ENCODE assay signal across 7 mouse cellular contexts in genomic region chr3:88494836-88495628, GRCm38 (mm10). TPM values are rescaled to one million over a fixed set of nuclear protein-coding genes. Genes with fewer than 3 reads are reported as not detected.
A peak's percentile ranks its signal among the peaks of the same experiment; 100 is the strongest.
DNase-seq lines count a peak whose midpoint lies in the region; TF ChIP-seq lines count a peak whose summit lies in the region.

No protein-coding gene starts in this region.

- H3K4me1 ChIP-seq in bone marrow, adult 2 months (ENCODE audit: control insufficient read depth, insufficient read depth, low read length), result peaks cover 5% of the 10 kb centered on the region
- H3K4me1 ChIP-seq in heart, adult 2 months (ENCODE audit: control insufficient read depth, insufficient read depth, low read length), result peaks cover 42% of the 10 kb centered on the region

- DNase-seq in right cerebral cortex, adult 18-20 months, result peak; percentile 57
- DNase-seq in right cerebral cortex, postnatal 14 days, result no peak
- DNase-seq in heart, adult 2 months, result peak; percentile 75 to 83
- peak; percentile 40 to 71 for DNase-seq in kidney, postnatal 25 days
- peak; percentile 75 to 86 for DNase-seq in lung, postnatal 4 days
- DNase-seq in embryo, embryonic 11 days, result no peak

- H3K27ac ChIP-seq in bone marrow, adult 2 months (ENCODE audit: control insufficient read depth, insufficient read depth, low read depth, low read length, poor library complexity), result peak overlapping the region; percentile 1
- peak overlapping the region; percentile 98 for H3K27ac ChIP-seq in heart, adult 2 months

- H3K27me3 ChIP-seq in heart, adult 2 months (ENCODE audit: control insufficient read depth, insufficient read depth, low read length), result no peaks in the 10 kb centered on the region

- intact Hi-C loops in heart, adult 2 months (cut with DNase I), result no loop called here

- 34% methylated on average over 9 of the region's 9 CpGs for WGBS in bone marrow, adult 2 months
- 9% methylated on average over 9 of the region's 9 CpGs for WGBS in heart, adult 2 months

- 0 out of 2 replicates have a peak, but pooled peaks have one; percentile 46 for TF ChIP-seq EP300 in heart, adult 2 months (IDR thresholded peaks at IDR 0.05; ENCODE audit: insufficient read depth, low read depth, low read length)

- TF ChIP-seq POLR2A in bone marrow, adult 2 months (IDR thresholded peaks at IDR 0.05; ENCODE audit: borderline replicate concordance, control insufficient read depth, low read depth, low read length), result no peak
- TF ChIP-seq POLR2A in heart, adult 2 months (IDR thresholded peaks at IDR 0.05; ENCODE audit: insufficient read depth, low read depth, low read length), result 0 out of 2 replicates have a peak, but pooled peaks have one; percentile 11

- H3K79me2 ChIP-seq in heart, adult 2 months (replicated peaks; ENCODE audit: control insufficient read depth, insufficient read depth, low read length), result peaks cover 3% of the 10 kb centered on the region; the same call in 1 of the 2 replicates

- H3K9ac ChIP-seq in heart, adult 2 months (ENCODE audit: low read depth, low read length), result peak overlapping the region; percentile 8

- TF ChIP-seq CTCF in bone marrow, adult 2 months (IDR thresholded peaks at IDR 0.05; ENCODE audit: control insufficient read depth, insufficient read depth, low read length), result no peak
- TF ChIP-seq CTCF in heart, adult 2 months (IDR thresholded peaks at IDR 0.05), result no peak

- H3K36me3 ChIP-seq in heart, adult 2 months (ENCODE audit: control insufficient read depth, insufficient read depth, low read length), result peaks cover 28% of the 10 kb centered on the region

- H3K4me3 ChIP-seq in bone marrow, adult 2 months (replicated peaks; ENCODE audit: control insufficient read depth, low read depth, low read length), result no peak overlapping the region
- H3K4me3 ChIP-seq in heart, adult 2 months, result no peak overlapping the region

RNA-seq across cellular contexts. Expression of gene Lmna, which starts 14.7 kb away (rescaled TPM):
- polyA plus RNA-seq in bone marrow, adult 2 months (2011; ENCODE audit: insufficient read depth, insufficient read length, low replicate concordance, missing spikeins), result 58.9 and 69.6 TPM in 2 replicates
- 100 to 1,000 TPM; 117 to 138 TPM for total RNA-seq in heart, adult 2 months (2021)
- 67.3 and 85.2 TPM in 2 replicates for polyA plus RNA-seq in heart, adult 2 months (2012; rRNA removed)

RNA-seq across cellular contexts. Expression of gene Sema4a, which starts 34.0 kb away (rescaled TPM):
- polyA plus RNA-seq in bone marrow, adult 2 months (2011; ENCODE audit: insufficient read depth, insufficient read length, low replicate concordance, missing spikeins), result 43.9 and 131 TPM in 2 replicates
- total RNA-seq in heart, adult 2 months (2021), result 1 to 10 TPM; 3.2 to 3.3 TPM
- polyA plus RNA-seq in heart, adult 2 months (2012; rRNA removed), result 8.5 and 9.5 TPM in 2 replicates

RNA-seq across cellular contexts. Expression of gene Mex3a, which starts 37.2 kb away (rescaled TPM):
- 0.77 and 2.2 TPM in 2 replicates for polyA plus RNA-seq in bone marrow, adult 2 months (2011; ENCODE audit: insufficient read depth, insufficient read length, low replicate concordance, missing spikeins)
- under 1 TPM; 0.42 to 0.45 TPM for total RNA-seq in heart, adult 2 months (2021)
- polyA plus RNA-seq in heart, adult 2 months (2012; rRNA removed), result 0.27 and 0.59 TPM in 2 replicates

RNA-seq across cellular contexts. Expression of gene Rab25, which starts 53.1 kb away (rescaled TPM):
- 1.4 TPM in 1 of 2 replicates, not detected in the other for polyA plus RNA-seq in bone marrow, adult 2 months (2011; ENCODE audit: insufficient read depth, insufficient read length, low replicate concordance, missing spikeins)
- total RNA-seq in heart, adult 2 months (2021), result not detected
- 2.2 TPM in 1 of 2 replicates, not detected in the other for polyA plus RNA-seq in heart, adult 2 months (2012; rRNA removed)

RNA-seq across cellular contexts. Expression of gene Lamtor2, which starts 57.8 kb away (rescaled TPM):
- 82.9 and 126 TPM in 2 replicates for polyA plus RNA-seq in bone marrow, adult 2 months (2011; ENCODE audit: insufficient read depth, insufficient read length, low replicate concordance, missing spikeins)
- 100 to 1,000 TPM in 1 of 2 experiments, 10 to 100 TPM in 1; 94.3 to 104 TPM for total RNA-seq in heart, adult 2 months (2021)
- 118 TPM in 2 replicates for polyA plus RNA-seq in heart, adult 2 months (2012; rRNA removed)

Comparison
In these comparisons a context has a peak if more than half of its experiments do, and no peak if none do; other contexts are left out.
1. DNase-seq: peak in right cerebral cortex, adult 18-20 months (single experiment), heart, adult 2 months (2 of 2), kidney, postnatal 25 days (2 of 2) and lung, postnatal 4 days (2 of 2); none in right cerebral cortex, postnatal 14 days (single experiment) and embryo, embryonic 11 days (single experiment).